Mouse (Mus musculus) liver, embryonic 16.5 days (tissue): ENCODE measurements around the gene Tnfrsf21. TPM values are rescaled to one million over a fixed set of nuclear protein-coding genes. Genes with fewer than 3 reads are reported as not detected.
A peak's percentile ranks its signal among the peaks of the same experiment; 100 is the strongest.

Experiments
- ATAC-seq: fragments of 200-750 bp; cut with Nextera tagmentation; 2 replicates; pipeline ENCODE4 v1.8.0; 2017; ENCODE audit warnings: low read depth, mild to moderate bottlenecking, moderate number of reproducible peaks, moderate library complexity
- H3K27ac ChIP-seq: fragments of 300-500 bp; sonication (generic); 2 replicates; pipeline ENCODE4 v1.5.1; 2014; ENCODE audit warnings: mild to moderate bottlenecking, low read length
- H3K27me3 ChIP-seq: fragments of 300-500 bp; sonication (generic); 2 replicates; pipeline ENCODE4 v1.6.1; 2014; ENCODE audit warnings: low read depth, low read length, mixed read lengths; ENCODE audit not compliant: control insufficient read depth, insufficient read depth
- H3K36me3 ChIP-seq: fragments of 300-500 bp; sonication (generic); 2 replicates; pipeline ENCODE4 v1.6.1; 2014; ENCODE audit warnings: mild to moderate bottlenecking; ENCODE audit not compliant: control insufficient read depth, insufficient read depth
- H3K4me1 ChIP-seq: fragments of 300-500 bp; sonication (generic); 2 replicates; pipeline ENCODE4 v1.6.1; 2014; ENCODE audit warnings: low read depth, low read length, mixed read lengths; ENCODE audit not compliant: control insufficient read depth
- H3K4me2 ChIP-seq: fragments of 300-500 bp; sonication (generic); 2 replicates; pipeline ENCODE4 v1.6.1; 2014; ENCODE audit warnings: low read depth, low read length, mixed read lengths
- H3K4me3 ChIP-seq: fragments of 300-500 bp; sonication (generic); 2 replicates; pipeline ENCODE4 v1.5.1; 2014; ENCODE audit warnings: low read depth, mild to moderate bottlenecking, low read length
- H3K9ac ChIP-seq: fragments of 300-500 bp; sonication (generic); 2 replicates; pipeline ENCODE4 v1.6.1; 2014; ENCODE audit warnings: low read depth, low read length
- H3K9me3 ChIP-seq: fragments of 300-500 bp; sonication (generic); replicated peaks from 2 replicates; pipeline ENCODE4 v1.6.1; 2016; ENCODE audit warnings: low read length; ENCODE audit not compliant: control insufficient read depth
- WGBS: fragments of 180-500 bp; shearing (Covaris S2); extraction: QIAGEN DNeasy Blood & Tissue Kit; methylation state at CpG from one replicate; pipeline ENCODE4 v1.1.7; 2014; ENCODE audit not compliant: insufficient replicate concordance; 5-methylcytosine and 5-hydroxymethylcytosine counted together
- polyA plus RNA-seq: library from polyadenylated mRNA; unstranded; fragments of >200 nt; fragmentation: Nextera tagmentation; extraction: Ambion mirVana; gene quantifications from 2 replicates; pipeline ENCODE4 v1.2.1, GENCODE M21; 2015

Gene Tnfrsf21
- polyA plus RNA-seq, 1 experiment from 2014 or later, result 21.3 TPM

GRCm38 (mm10) chr17:43076801-43077493 lies 60.6 kb downstream of the Tnfrsf21 start:
- H3K36me3 ChIP-seq, result peaks cover 2% of the 10 kb centered on the region; the same call in 1 of the 2 replicates
- H3K4me3 ChIP-seq, result peak overlapping the region; percentile 23
- no peaks in the 10 kb centered on the region for H3K27me3 ChIP-seq
- peak overlapping the region; percentile 48 for H3K4me2 ChIP-seq
- H3K27ac ChIP-seq, result peak overlapping the region; percentile 20; the same call in 1 of the 2 replicates
- peak overlapping the region; percentile 29 for H3K9ac ChIP-seq
- H3K4me1 ChIP-seq, result peaks cover 50% of the 10 kb centered on the region
- 34% methylated on average over 18 of the region's 18 CpGs for WGBS
- peak; percentile 87 for ATAC-seq
- H3K9me3 ChIP-seq, result no peaks in the 10 kb centered on the region

- Histone ChIP-seq H3K4me3 (peak overlapping the region; percentile 23), H3K36me3 (peaks cover 2% of the 10 kb centered on the region; the same call in 1 of the 2 replicates), H3K4me1 (peaks cover 44% of the 10 kb centered on the region), H3K9ac (peak overlapping the region; percentile 29), H3K4me2 (peak overlapping the region; percentile 48), H3K27me3 (no peaks in the 10 kb centered on the region), H3K9me3 (no peaks in the 10 kb centered on the region), H3K27ac (peak overlapping the region; percentile 20; the same call in 1 of the 2 replicates)
- WGBS, result 36% methylated on average over 4 of the region's 4 CpGs
- ATAC-seq, result peak; percentile 50
These were observed 61.2 kb downstream of the Tnfrsf21 start for GRCm38 (mm10) chr17:43077540-43077939.

- H3K36me3 ChIP-seq, result peaks cover 8% of the 10 kb centered on the region
These were observed 64.9 kb downstream of the Tnfrsf21 start for GRCm38 (mm10) chr17:43081225-43081624.

GRCm38 (mm10) chr17:43089496-43089895 lies 73.1 kb downstream of the Tnfrsf21 start:
- Histone ChIP-seq H3K9ac (no peak overlapping the region), H3K36me3 (peaks cover 28% of the 10 kb centered on the region), H3K27ac (no peak overlapping the region), H3K4me1 (peaks cover 30% of the 10 kb centered on the region), H3K4me3 (no peak overlapping the region), H3K9me3 (peaks cover 3% of the 10 kb centered on the region; the same call in 1 of the 2 replicates), H3K27me3 (no peaks in the 10 kb centered on the region), H3K4me2 (no peak overlapping the region)
- WGBS, result 83% methylated on average over 6 of the region's 6 CpGs
- ATAC-seq, result no peak

More at GRCm38 (mm10) chr17:43081225-43081624, 64.9 kb downstream of the Tnfrsf21 start:
- Histone ChIP-seq H3K4me3 (no peak overlapping the region), H3K4me1 (peaks cover 20% of the 10 kb centered on the region), H3K4me2 (no peak overlapping the region), H3K9me3 (no peaks in the 10 kb centered on the region), H3K27ac (no peak overlapping the region), H3K27me3 (no peaks in the 10 kb centered on the region), H3K9ac (no peak overlapping the region)
- ATAC-seq, result no peak
- WGBS, result 75% methylated on average over 5 of the region's 5 CpGs

GRCm38 (mm10) chr17:43090948-43091724 lies 74.8 kb downstream of the Tnfrsf21 start:
- 70% methylated on average over 3 of the region's 3 CpGs for WGBS
- Histone ChIP-seq H3K9me3 (peaks cover 3% of the 10 kb centered on the region; the same call in 1 of the 2 replicates), H3K36me3 (peaks cover 20% of the 10 kb centered on the region), H3K9ac (peak overlapping the region; percentile 37; the same call in 1 of the 2 replicates), H3K4me3 (no peak overlapping the region), H3K27ac (peak overlapping the region; percentile 84), H3K27me3 (no peaks in the 10 kb centered on the region), H3K4me1 (peaks cover 30% of the 10 kb centered on the region), H3K4me2 (peak overlapping the region; percentile 45)
- peak; percentile 81 for ATAC-seq

- Histone ChIP-seq H3K9me3 (peaks cover 3% of the 10 kb centered on the region; the same call in 1 of the 2 replicates), H3K36me3 (peaks cover 15% of the 10 kb centered on the region), H3K4me3 (no peak overlapping the region), H3K27ac (peak overlapping the region; percentile 84), H3K4me1 (peaks cover 35% of the 10 kb centered on the region), H3K4me2 (no peak overlapping the region), H3K27me3 (no peaks in the 10 kb centered on the region), H3K9ac (no peak overlapping the region)
- no peak for ATAC-seq
- 47% methylated on average over 8 of the region's 8 CpGs for WGBS
These were observed 76.1 kb downstream of the Tnfrsf21 start for GRCm38 (mm10) chr17:43092280-43092995.

DNA sequence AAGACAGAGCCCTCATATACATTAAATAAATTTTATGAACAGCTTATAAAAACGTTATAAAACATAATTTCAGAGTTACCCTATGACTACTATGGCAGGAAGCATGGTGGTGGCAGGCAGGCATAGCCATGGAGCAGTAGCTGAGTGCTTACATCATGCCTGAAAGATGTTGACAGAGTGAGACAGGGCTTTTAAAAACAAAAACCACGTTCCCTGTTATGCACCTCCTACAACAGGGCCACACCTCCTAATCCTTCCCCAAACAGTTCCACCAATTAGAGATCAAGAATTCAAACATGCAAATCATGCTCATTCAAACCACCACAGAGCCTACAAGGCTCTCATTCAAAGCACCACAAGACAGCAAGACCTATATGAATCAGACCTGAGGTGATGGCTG lies 77.9 kb downstream of the Tnfrsf21 start:
- peak; percentile 70 for ATAC-seq
- no peak overlapping the region for H3K9ac ChIP-seq
- no peak overlapping the region for H3K4me3 ChIP-seq
- H3K27ac ChIP-seq, result peak overlapping the region; percentile 14; the same call in 1 of the 2 replicates
- H3K4me1 ChIP-seq, result peaks cover 35% of the 10 kb centered on the region
- H3K36me3 ChIP-seq, result peaks cover 5% of the 10 kb centered on the region; the same call in 1 of the 2 replicates
- WGBS, result 18% methylated on average over 2 of the region's 2 CpGs
- H3K27me3 ChIP-seq, result no peaks in the 10 kb centered on the region
- no peak overlapping the region for H3K4me2 ChIP-seq
- H3K9me3 ChIP-seq, result peaks cover 3% of the 10 kb centered on the region; the same call in 1 of the 2 replicates

GRCm38 (mm10) chr17:43097101-43097688 lies 80.8 kb downstream of the Tnfrsf21 start:
- WGBS, result 36% methylated on average over 4 of the region's 4 CpGs
- Histone ChIP-seq H3K9me3 (peaks cover 3% of the 10 kb centered on the region; the same call in 1 of the 2 replicates), H3K9ac (no peak overlapping the region), H3K4me3 (no peak overlapping the region), H3K27me3 (no peaks in the 10 kb centered on the region), H3K4me2 (no peak overlapping the region), H3K27ac (no peak overlapping the region), H3K4me1 (peaks cover 17% of the 10 kb centered on the region), H3K36me3 (no peaks in the 10 kb centered on the region; the same call in 1 of the 2 replicates)
- no peak for ATAC-seq
